Mouse (Mus musculus): ENCODE results near the gene Zrsr1. TPM values are rescaled to one million over a fixed set of nuclear protein-coding genes. Genes with fewer than 3 reads are reported as not detected.
A peak's percentile ranks its signal among the peaks of the same experiment; 100 is the strongest.

Gene Zrsr1
- polyA plus RNA-seq (2012; rRNA removed) = 5.9 and 6.1 TPM in 2 replicates

DNA sequence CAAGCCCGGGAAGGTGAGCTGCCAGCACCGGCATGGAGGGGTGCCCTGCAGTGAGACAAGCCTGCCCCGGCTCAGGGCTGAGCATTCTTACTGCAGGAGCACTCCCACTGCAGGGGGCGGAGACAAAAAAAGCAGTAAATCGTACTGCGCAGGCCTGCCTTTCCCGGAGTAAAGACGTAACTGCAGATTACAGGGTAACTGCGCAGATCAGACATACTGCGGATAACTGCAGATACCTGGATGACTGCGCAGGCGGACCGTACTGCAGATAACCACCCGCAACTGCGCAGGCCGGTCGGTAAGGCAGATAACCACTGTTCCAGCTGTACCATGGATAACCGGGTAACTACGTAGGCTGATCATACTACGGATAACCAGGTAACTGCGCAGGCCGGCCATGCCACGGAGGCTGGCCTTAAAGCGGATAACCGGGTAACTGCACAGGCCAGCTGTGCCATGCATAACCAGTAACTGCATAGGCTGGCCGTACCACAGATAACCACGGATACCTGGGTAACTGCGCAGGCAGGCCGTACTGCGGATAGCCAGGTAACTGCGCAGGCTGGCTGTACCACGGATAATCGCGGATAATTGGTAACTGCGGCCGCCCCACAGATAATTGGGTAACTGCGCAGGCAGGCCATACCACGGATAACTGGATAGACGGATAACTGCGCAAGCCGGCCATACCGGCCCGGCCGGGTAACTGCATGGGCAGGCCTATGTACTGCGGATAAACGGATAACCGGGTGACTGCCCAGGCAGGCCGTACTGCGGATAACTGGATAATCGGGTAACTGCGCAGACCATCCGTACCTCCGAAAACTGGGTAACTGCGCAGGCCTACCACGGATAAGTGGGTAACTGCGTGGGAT is at the start of gene Zrsr1:
Gene Zrsr1, plus strand, starts transcription at position 171 of the 875 bp plus-strand sequence.
- Histone ChIP-seq H3K27me3 (replicated peaks; ENCODE audit: control insufficient read depth, insufficient read depth, low read length) (no peaks in the 10 kb centered on the region), H3K36me3 (ENCODE audit: control insufficient read depth, insufficient read depth, low read length) (no peaks in the 10 kb centered on the region), H3K4me3 (ENCODE audit: insufficient read depth, low read depth, low read length) (peak within 1 kb of the TSS; percentile 84), H3K27ac (ENCODE audit: insufficient read depth, low read depth, low read length) (peak within 1 kb of the TSS; percentile 51), H3K4me1 (ENCODE audit: control insufficient read depth, insufficient read depth, low read length) (peaks cover 4% of the 10 kb centered on the region; the same call in 1 of the 2 replicates)
- peak; percentile 87 for TF ChIP-seq POLR2A (IDR thresholded peaks at IDR 0.05; ENCODE audit: low read depth, low read length)
- TF ChIP-seq CTCF (conservative IDR thresholded peaks at IDR 0.05; ENCODE audit: insufficient read depth, insufficient read length, low read depth, low read length) = no peak
- DNase-seq = peak; percentile 89
- 57% methylated on average over 56 of the region's 56 CpGs for WGBS

DNA sequence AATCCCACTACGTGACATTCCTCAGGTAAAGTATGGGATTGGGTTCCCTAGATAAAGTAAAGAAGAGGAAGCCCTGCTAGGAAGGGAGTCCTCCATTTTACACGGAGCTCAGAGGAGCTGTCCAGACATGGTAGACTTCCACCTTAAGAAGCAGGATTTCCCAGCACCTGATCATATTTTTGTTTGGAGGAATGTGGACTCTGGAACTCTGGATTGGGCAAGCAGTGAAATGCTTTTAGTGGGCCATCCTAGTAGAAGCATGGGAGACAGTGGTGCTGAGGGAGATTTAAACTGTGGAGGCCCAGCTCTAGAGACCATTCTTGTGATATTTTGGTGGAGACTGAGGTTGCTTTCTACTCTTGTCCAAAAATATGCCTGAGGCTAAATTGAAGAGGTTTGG is 49.3 kb upstream of the Zrsr1 start:
- peaks cover 16% of the 10 kb centered on the region; the same call in 1 of the 2 replicates for H3K4me1 ChIP-seq (ENCODE audit: control insufficient read depth, insufficient read depth, low read length)
- H3K27ac ChIP-seq (ENCODE audit: insufficient read depth, low read depth, low read length) = no peak overlapping the region
- H3K36me3 ChIP-seq (ENCODE audit: control insufficient read depth, insufficient read depth, low read length) = no peaks in the 10 kb centered on the region
- no peaks in the 10 kb centered on the region for H3K27me3 ChIP-seq (replicated peaks; ENCODE audit: control insufficient read depth, insufficient read depth, low read length)
- TF ChIP-seq CTCF (conservative IDR thresholded peaks at IDR 0.05; ENCODE audit: insufficient read depth, insufficient read length, low read depth, low read length) = no peak
- TF ChIP-seq POLR2A (IDR thresholded peaks at IDR 0.05; ENCODE audit: low read depth, low read length) = no peak
- WGBS = 74% methylated on average over 2 of the region's 2 CpGs
- no peak overlapping the region for H3K4me3 ChIP-seq (ENCODE audit: insufficient read depth, low read depth, low read length)
- DNase-seq = peak; percentile 57

DNA sequence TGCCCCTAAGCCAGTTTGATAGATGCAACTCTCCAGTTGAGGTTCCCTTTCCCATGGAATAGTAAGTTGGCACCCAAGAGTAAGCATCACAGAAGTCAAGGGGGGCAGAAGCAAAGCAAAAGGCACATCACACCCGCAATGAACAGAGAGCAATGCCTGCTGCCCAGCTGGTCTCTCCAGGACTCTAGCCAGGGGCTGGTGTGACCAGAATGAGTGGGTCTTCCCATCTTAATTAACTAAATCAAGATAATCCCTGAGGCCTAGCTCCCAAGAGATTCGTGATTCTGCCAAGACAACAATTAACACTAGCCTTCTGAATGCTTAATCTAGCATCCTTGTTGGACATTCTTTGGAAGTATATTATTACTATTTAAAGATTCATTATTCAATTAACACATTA is 48.2 kb upstream of the Zrsr1 start:
- TF ChIP-seq CTCF (conservative IDR thresholded peaks at IDR 0.05; ENCODE audit: insufficient read depth, insufficient read length, low read depth, low read length) = no peak
- DNase-seq = no peak
- Histone ChIP-seq H3K4me3 (ENCODE audit: insufficient read depth, low read depth, low read length) (no peak overlapping the region), H3K27ac (ENCODE audit: insufficient read depth, low read depth, low read length) (no peak overlapping the region), H3K36me3 (ENCODE audit: control insufficient read depth, insufficient read depth, low read length) (no peaks in the 10 kb centered on the region), H3K27me3 (replicated peaks; ENCODE audit: control insufficient read depth, insufficient read depth, low read length) (no peaks in the 10 kb centered on the region), H3K4me1 (ENCODE audit: control insufficient read depth, insufficient read depth, low read length) (peaks cover 16% of the 10 kb centered on the region; the same call in 1 of the 2 replicates)
- WGBS = 80% methylated on average over 2 of the region's 2 CpGs

DNA sequence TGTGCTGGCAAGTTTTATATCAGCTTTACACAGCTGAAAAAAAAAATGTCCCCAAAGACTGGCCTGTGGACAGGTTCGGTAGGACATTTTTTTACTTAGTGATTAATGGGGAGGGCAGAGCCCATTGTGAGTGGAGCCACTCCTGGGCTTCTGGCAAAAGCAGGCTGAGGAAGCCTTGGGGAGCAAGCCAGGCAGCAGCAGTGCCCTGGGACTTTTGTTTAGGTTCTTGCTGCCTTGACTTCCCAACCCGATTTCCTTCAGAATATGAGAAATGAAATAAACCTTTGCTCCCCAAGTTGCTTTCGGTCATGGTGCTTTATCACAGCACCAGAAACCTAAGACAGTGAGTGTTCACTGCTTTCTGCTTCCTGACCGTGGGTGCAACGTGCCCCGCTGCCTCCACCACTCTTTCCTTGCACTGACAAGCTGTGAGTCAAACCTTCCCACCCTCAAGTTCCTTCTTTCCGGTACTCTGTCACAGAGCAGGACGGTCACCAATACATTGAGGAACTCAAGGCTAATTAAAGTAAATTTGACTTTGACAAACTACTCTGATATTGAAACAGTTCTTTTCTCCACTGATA is 43.1 kb upstream of the Zrsr1 start:
- Histone ChIP-seq H3K36me3 (ENCODE audit: control insufficient read depth, insufficient read depth, low read length) (no peaks in the 10 kb centered on the region), H3K27me3 (replicated peaks; ENCODE audit: control insufficient read depth, insufficient read depth, low read length) (no peaks in the 10 kb centered on the region), H3K4me3 (ENCODE audit: insufficient read depth, low read depth, low read length) (no peak overlapping the region), H3K27ac (ENCODE audit: insufficient read depth, low read depth, low read length) (no peak overlapping the region), H3K4me1 (ENCODE audit: control insufficient read depth, insufficient read depth, low read length) (peaks cover 9% of the 10 kb centered on the region; the same call in 1 of the 2 replicates)
- no peak for TF ChIP-seq POLR2A (IDR thresholded peaks at IDR 0.05; ENCODE audit: low read depth, low read length)
- no peak for TF ChIP-seq CTCF (conservative IDR thresholded peaks at IDR 0.05; ENCODE audit: insufficient read depth, insufficient read length, low read depth, low read length)
- DNase-seq = peak; percentile 13
- WGBS = 55% methylated on average over 8 of the region's 8 CpGs

DNA sequence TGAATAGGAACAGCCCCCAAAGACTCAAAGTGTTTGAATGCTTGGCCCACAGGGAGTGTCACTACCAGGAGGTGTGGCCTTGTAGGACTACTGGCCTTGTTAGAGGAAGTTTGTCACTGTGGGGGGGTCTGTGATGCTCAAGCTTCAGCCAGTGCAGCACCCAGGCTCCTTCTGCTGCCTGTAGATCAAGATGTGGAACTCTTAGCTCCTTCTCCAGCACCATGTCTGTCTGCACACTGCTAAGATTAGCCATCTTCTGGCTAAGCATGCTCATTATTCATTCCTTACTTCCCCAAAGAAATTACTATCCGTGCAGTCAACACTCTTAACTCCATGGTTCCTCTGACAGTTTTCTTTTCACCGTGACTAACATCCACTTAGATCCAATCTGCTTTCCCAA is 41.7 kb upstream of the Zrsr1 start:
- WGBS = 66% methylated on average over 2 of the region's 2 CpGs
- Histone ChIP-seq H3K4me1 (ENCODE audit: control insufficient read depth, insufficient read depth, low read length) (peaks cover 2% of the 10 kb centered on the region; the same call in 1 of the 2 replicates), H3K36me3 (ENCODE audit: control insufficient read depth, insufficient read depth, low read length) (no peaks in the 10 kb centered on the region), H3K27me3 (replicated peaks; ENCODE audit: control insufficient read depth, insufficient read depth, low read length) (no peaks in the 10 kb centered on the region), H3K27ac (ENCODE audit: insufficient read depth, low read depth, low read length) (no peak overlapping the region), H3K4me3 (ENCODE audit: insufficient read depth, low read depth, low read length) (no peak overlapping the region)
- no peak for DNase-seq
- TF ChIP-seq CTCF (conservative IDR thresholded peaks at IDR 0.05; ENCODE audit: insufficient read depth, insufficient read length, low read depth, low read length) (no peak), POLR2A (IDR thresholded peaks at IDR 0.05; ENCODE audit: low read depth, low read length) (no peak)

DNA sequence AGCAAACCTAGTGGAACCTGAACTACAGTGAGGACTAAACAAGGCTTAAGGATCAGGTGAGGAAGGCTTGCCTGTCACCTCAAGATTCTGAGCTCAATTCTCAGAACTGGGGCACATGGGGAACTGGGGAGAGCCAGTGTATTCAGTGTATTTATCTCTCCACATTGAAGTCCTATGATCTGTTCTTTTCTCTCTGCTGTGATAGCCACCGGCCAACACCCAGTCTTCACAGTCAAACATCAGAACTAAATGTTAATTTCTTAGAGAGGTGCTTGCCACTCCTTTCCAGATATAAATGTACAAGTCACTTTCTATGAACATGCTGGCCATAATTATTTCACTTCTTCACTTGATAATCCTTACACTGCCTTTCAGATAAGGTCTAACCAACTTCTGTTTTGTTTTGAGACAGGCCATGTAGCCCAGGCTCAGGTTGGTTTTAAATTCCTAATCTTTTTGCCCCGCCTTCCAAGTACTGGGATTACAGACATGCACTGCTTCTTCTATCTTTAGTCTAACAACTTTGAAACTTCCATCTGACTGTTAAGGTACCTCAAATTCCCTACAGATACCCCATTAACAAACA is 40.4 kb upstream of the Zrsr1 start:
- TF ChIP-seq POLR2A (IDR thresholded peaks at IDR 0.05; ENCODE audit: low read depth, low read length) = no peak
- no peak for TF ChIP-seq CTCF (conservative IDR thresholded peaks at IDR 0.05; ENCODE audit: insufficient read depth, insufficient read length, low read depth, low read length)
- H3K27ac ChIP-seq (ENCODE audit: insufficient read depth, low read depth, low read length) = no peak overlapping the region
- no peaks in the 10 kb centered on the region for H3K4me1 ChIP-seq (ENCODE audit: control insufficient read depth, insufficient read depth, low read length)
- no peaks in the 10 kb centered on the region for H3K36me3 ChIP-seq (ENCODE audit: control insufficient read depth, insufficient read depth, low read length)
- H3K4me3 ChIP-seq (ENCODE audit: insufficient read depth, low read depth, low read length) = no peak overlapping the region
- WGBS = 98% methylated on average over 2 of the region's 2 CpGs
- H3K27me3 ChIP-seq (replicated peaks; ENCODE audit: control insufficient read depth, insufficient read depth, low read length) = no peaks in the 10 kb centered on the region
- no peak for DNase-seq

DNA sequence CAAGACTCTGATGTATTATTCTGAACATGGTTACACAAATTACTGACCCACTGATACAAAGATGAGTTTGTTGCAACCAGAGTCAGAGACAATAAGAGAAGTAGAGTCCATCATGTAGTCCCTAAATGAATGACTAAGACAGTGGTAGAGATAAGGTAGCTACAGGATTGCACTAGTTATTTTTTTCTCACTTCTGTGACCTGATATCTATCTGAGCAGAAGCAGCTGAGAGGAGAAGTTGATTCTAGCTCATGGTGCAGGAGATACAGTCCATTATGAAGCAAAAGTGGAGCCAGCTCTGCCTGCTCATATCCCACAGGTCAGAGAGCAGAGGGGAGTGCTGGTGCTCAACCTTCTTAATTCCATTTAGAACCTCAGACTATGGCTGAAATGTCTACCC is 39.6 kb upstream of the Zrsr1 start:
- no peaks in the 10 kb centered on the region for H3K27me3 ChIP-seq (replicated peaks; ENCODE audit: control insufficient read depth, insufficient read depth, low read length)
- no peaks in the 10 kb centered on the region for H3K4me1 ChIP-seq (ENCODE audit: control insufficient read depth, insufficient read depth, low read length)
- H3K4me3 ChIP-seq (ENCODE audit: insufficient read depth, low read depth, low read length) = no peak overlapping the region
- no peak for DNase-seq
- TF ChIP-seq POLR2A (IDR thresholded peaks at IDR 0.05; ENCODE audit: low read depth, low read length) (no peak), CTCF (conservative IDR thresholded peaks at IDR 0.05; ENCODE audit: insufficient read depth, insufficient read length, low read depth, low read length) (no peak)
- H3K27ac ChIP-seq (ENCODE audit: insufficient read depth, low read depth, low read length) = no peak overlapping the region
- no peaks in the 10 kb centered on the region for H3K36me3 ChIP-seq (ENCODE audit: control insufficient read depth, insufficient read depth, low read length)

All from kidney, adult 2 months (tissue).